Mouse (Mus musculus) frontal cortex, adult (tissue): ENCODE measurements around the gene Raet1e.
A peak's percentile ranks its signal among the peaks of the same experiment; 100 is the strongest.
"Not testable (repeated sequence)": the region's sequence is repeated elsewhere in the genome, so short reads cannot be mapped to it uniquely, and the experiment has no call there.

ENCODE experiments used
- ATAC-seq: cut with Nextera tagmentation; 2 replicates; pipeline ENCODE4 v1.9.2; 2017; ENCODE audit warnings: mild to moderate bottlenecking, moderate library complexity, mixed read lengths; ENCODE audit not compliant: low TSS enrichment

Raet1e gene

GRCm38 (mm10) chr10:22165328-22166003, 7.1 kb downstream of the Raet1e start:
- not testable (repeated sequence) for ATAC-seq

- not testable (repeated sequence) for ATAC-seq
Measured at GRCm38 (mm10) chr10:22166025-22166424, 7.7 kb downstream of the Raet1e start.

- not testable (repeated sequence) for ATAC-seq
Measured at GRCm38 (mm10) chr10:22167061-22167460, 8.7 kb downstream of the Raet1e start.

DNA sequence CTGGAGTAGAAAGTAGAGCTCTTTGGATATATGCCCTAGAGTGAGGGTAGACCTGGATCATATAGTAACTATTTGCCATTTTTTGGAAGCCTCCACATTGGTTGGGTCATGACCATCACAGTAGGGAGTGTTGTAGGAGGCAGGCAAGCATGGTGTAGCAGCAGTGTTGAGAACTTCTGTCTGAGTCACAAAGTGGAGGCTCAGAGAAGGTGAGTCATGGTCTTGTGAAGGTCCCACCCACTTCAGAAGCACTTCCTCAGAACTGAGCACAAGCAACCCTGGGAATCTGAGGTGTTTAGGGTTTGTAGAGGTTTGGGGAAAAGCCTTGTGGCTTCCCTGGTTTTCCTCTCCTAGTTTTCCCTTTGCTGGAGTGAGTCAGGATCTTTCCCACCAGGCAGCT, 10.7 kb downstream of the Raet1e start:
- peak; percentile 88 for ATAC-seq

- 0 out of 2 replicates have a peak, but pooled peaks have one; percentile 23 for ATAC-seq
Measured at GRCm38 (mm10) chr10:22172431-22173334, 14.3 kb downstream of the Raet1e start.

DNA sequence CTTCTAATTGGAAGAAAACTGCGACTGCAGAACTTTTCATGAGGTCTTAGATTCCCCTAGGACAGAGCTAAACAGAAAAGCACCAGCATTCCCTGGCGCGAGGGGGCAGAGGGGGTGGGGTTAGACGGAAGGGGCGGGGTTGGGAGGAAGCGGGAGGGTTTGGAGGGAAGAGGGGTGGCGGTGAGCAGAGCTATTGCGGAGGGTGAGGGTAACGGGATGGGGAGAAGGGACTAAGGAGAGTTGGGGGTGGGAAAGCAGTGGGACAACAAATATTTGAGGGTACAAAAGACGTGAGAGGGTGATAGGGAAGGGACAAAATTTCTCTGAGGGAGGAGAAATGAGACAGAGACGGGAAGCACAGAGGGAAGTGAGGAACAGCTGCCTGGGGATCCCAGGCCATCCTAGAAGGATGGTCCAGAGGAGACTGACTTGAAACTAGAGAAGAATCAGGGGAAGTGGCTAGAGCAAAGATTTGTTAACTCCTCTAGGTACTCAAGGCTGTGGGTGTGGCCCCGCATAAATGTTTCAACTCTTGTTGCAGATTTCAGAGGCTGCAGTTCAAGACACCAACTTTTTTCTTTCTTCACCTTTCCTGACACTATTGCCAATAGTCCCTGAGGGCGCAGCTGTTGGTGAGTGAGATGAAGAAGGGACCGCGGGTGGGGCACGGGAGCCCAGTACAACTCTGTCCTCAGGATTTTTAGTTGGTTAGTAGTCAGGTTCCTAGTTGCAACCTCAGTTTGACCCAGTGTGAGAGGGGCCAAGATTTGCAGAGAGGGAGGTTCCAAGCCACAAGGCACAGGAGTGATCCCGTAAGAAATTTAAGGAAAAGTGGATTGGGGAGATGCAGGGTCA, 15.2 kb downstream of the Raet1e start:
- not testable (repeated sequence) for ATAC-seq

GRCm38 (mm10) chr10:22174190-22174487, 15.8 kb downstream of the Raet1e start:
- ATAC-seq, result not testable (repeated sequence)

DNA sequence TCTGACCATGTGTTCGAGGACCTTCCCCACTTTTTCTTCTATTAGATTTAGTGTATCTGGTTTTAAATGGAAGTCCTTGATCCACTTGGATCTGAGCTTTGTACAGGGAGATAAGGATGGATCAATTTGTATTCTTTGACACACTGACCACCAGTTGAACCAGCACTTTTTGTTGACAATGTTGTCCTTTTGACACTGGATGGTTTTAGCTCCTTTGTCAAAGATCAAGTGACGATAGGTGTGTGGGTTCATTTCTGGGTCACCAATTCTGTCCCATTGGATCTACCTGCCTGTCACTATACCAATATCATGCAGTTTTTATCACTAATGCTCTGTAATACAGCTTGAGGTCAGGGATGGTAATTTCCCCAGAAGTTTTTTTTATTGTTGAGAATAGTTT, 18.1 kb downstream of the Raet1e start:
- not testable (repeated sequence) for ATAC-seq

DNA sequence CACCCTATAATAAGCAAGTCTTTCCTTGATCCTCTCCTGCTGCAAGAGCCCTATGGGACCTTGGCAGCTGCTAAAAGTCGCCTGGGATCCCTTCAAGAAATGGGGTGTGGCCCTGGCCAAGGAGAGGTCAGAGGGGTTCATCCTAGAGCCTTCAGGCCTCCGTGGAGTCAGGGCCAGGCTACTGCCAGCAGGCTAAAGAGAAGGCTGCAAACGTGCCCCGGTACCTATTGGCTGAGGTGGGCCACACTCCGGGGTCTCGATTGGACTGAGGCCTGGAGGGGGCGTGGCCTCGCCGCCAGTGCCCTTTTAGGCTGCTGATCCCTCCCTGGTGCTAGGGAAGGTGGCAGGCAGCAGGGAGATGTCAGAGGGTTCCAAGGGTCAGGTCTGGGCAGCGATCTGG, 32.7 kb downstream of the Raet1e start:
- not testable (repeated sequence) for ATAC-seq

- ATAC-seq, result not testable (repeated sequence)
Measured at GRCm38 (mm10) chr10:22201352-22201751, 43.0 kb downstream of the Raet1e start.

- ATAC-seq, result peak; percentile 99
Measured at GRCm38 (mm10) chr10:22202784-22203583, 44.6 kb downstream of the Raet1e start.

DNA sequence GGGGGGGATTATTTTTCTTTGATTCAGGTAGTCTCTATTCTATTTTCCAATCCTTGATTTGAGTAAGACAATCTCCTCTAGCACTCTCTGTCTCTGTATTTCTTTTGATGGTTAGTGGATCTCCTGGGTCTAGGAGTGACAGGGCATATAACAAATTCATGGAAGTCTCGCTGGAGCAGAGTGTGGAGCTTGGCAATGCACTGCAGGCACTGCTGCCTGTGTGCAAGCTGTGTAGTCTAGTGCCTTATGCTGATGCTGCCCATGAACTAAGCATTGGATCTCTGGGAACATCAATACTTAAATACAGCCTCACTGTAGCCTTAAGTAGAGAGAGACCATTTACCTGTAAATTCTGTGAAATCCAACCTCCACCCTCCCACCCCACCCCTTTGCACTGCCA, 48.1 kb downstream of the Raet1e start:
- ATAC-seq, result not testable (repeated sequence)

DNA sequence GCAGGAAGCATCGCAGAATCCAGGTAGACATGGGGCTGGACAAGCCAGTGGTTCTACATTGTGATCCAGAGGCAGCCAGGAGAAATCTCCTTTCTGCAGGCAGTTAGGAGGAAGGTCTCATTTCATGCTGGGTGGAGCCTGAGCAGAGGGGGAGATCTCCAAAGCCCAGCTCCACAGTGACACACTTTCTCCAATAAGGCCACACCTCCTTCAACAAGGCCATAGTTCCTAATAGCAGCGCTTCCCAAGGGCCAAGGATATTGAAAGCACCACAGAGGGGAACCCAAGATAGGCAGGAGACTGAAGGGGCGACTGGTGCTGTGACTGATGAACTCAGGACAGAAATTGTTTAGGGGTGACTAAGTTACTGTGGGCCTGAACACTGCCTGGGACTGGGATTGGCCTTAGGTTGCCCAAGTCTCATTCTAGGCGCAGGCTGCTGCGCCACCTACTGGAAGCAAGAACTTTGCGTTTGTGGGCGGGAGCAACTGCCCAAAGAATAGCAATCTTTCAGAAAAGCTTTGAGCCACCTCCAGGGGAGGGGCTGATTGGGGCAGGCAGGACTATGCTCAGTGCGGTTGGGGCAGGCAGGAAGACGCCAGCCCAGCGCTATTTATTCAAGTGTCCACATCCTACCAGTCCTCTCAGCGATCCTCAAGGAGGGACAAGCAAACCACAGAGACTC, 53.8 kb downstream of the Raet1e start:
- peak; percentile 85 for ATAC-seq

DNA sequence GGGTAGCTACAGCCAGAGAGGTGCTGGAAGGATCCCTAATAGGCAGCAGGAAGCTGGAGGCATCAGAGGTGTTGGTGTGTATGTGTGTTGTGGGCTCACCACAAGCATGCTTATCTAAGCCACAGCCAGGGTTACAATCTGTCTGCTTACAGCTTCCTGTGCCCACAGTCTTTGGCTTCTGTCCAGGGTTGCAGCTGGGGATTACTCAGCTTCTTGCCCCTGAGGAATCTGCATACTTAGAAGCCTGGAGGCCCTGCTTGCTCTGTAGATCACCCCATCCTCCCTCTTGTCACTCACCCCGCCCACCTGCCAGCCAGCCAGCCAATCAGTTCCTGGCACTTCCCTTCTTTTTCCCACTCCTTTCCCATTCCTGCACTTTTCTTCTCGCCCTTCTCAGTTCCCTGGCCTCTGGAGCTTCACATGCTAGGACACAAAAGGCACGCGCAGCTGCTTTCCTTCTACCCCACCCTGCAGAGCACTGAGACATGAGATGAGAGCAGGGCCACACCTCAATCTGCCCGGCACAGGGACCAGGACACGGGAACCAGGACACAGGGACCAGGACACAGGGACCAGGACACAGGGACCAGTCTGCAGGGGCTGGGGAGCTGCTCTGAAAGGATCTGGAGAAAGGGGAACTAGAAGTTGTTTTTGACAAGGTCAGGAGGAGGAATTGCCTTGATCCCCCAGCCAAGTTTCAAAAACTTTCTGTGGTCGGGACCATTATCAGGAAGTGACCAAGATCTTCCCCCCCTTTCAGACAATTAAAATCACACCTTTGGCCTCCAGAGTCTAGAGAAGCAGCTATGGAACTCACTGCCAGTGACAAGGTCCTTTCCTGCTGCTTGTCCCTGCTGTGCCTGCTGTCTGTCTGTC, 65.3 kb downstream of the Raet1e start:
- ATAC-seq, result peak; percentile 97

DNA sequence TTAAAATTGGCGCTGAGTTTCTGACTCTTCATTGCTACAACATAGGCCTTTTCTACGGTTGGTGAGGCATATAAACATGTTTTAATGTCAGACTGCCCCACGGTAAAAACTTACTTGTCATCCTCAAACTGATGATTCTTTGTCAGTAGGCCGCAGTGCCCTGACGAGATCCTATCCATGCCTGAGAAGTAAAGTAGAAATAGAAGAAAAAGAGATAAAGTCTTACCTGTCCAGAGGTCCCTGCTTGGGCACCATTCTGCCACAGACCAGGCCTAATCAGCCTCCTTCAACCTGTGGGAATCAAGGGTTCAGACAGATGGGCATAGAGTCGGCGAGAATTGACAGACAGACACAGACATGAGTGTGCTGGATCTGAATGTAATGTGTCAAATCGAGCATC, 106.7 kb downstream of the Raet1e start:
- ATAC-seq, result no peak

- ATAC-seq, result not testable (repeated sequence)
Measured at GRCm38 (mm10) chr10:22270879-22271786, 112.8 kb downstream of the Raet1e start.

DNA sequence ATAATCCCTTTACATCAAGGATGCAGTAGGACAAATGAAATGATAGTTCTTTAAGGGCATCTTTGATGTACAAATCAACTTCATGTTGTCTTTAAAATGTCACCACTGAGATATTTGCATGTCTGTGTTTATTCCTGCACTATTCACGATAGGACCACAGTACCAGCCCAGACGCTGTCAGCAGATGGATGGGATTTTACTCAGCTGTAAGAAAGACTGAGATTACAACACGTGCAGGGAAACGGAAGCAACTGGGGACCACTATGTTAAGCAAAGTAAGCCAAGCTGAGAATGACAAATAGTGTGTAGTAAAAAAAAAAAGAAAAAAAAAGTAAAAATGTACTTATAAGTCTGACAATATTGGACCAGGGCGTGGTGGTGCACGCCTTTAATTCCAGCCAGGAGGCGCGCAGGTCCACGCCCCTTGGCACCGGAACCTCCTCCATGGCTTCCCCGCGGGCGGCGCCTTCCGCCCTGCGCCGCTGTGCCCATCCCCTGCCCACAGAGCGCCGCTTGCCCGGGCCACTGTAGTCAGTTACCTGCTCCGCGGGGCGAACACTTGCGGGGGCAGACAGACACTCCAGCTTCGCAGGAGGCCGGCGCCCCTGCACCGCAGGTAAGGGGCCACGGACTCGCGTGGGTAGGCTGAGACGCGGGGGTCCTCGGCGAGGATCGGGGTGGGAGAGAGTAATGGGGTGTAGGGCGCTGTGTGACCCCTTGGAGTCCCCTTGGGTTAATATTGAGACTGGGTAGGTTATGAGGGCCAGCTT, 114.7 kb downstream of the Raet1e start:
- not testable (repeated sequence) for ATAC-seq
